Mouse (Mus musculus) liver, adult 2 months (tissue): ENCODE results near the gene Olfr1493-ps1.

Experiments
- CTCF ChIP-seq: fragments of 200-500 bp; IDR thresholded peaks from 2 replicates; pipeline ENCODE4 v1.5.1; 2011; ENCODE audit warnings: low read depth, low read length, control low read depth
- POLR2A ChIP-seq: fragments of 200-500 bp; IDR thresholded peaks from 2 replicates; pipeline ENCODE4 v1.6.1; 2011; ENCODE audit warnings: low read length, control low read depth; ENCODE audit not compliant: insufficient read depth; ENCODE audit errors: extremely low read depth

GRCm38 (mm10) chr19:13739428-13739827 is 16.4 kb downstream of the Olfr1493-ps1 start, which contains the start of gene Olfr1494:
- TF ChIP-seq POLR2A (no peak), CTCF (no peak)
